Mouse (Mus musculus) layer of hippocampus, adult 2 months (tissue): ENCODE data around the gene Prr19. TPM values are rescaled to one million over a fixed set of nuclear protein-coding genes. Genes with fewer than 3 reads are reported as not detected.

Source experiments
- DNase-seq, 2 experiments: peaks; one replicate each; pipeline ENCODE4 v3.0.0; 2022; ENCODE audit warnings: low spot score in 2 of 2
- H3K27ac ChIP-seq: fragments of 200-600 bp; 2 replicates; pipeline ENCODE4 v1.8.1; 2022
- H3K4me3 ChIP-seq: fragments of 200-600 bp; 2 replicates; pipeline ENCODE4 v1.8.1; 2022; ENCODE audit warnings: mild to moderate bottlenecking
- CTCF ChIP-seq: fragments of 200-600 bp; conservative IDR thresholded peaks from 2 replicates; pipeline ENCODE4 v1.8.1; 2022; ENCODE audit warnings: antibody characterized with exemption, mild to moderate bottlenecking, moderate library complexity
- total RNA-seq, 2 experiments: library from RNA; stranded (reverse); gene quantifications; 2 replicates each; pipeline ENCODE4 v1.2.3; 2021

Gene Prr19
- total RNA-seq, 2 experiments from 2014 or later: not detected

- DNase-seq: no peak
- TF ChIP-seq CTCF: no peak
These were observed 12.5 kb upstream of the Prr19 start for GRCm38 (mm10) chr7:25288721-25289120.

GRCm38 (mm10) chr7:25289925-25290324 is 11.3 kb upstream of the Prr19 start:
- DNase-seq: no peak
- H3K27ac ChIP-seq: no peak overlapping the region
- H3K4me3 ChIP-seq: no peak overlapping the region
- TF ChIP-seq CTCF: peak; percentile 45

More at GRCm38 (mm10) chr7:25288721-25289120, 12.5 kb upstream of the Prr19 start:
- no peak overlapping the region for H3K4me3 ChIP-seq
- H3K27ac ChIP-seq: no peak overlapping the region

- no peak for TF ChIP-seq CTCF
- no peak for DNase-seq
- Histone ChIP-seq H3K27ac (no peak overlapping the region), H3K4me3 (no peak overlapping the region)
These were observed 10.7 kb upstream of the Prr19 start for GRCm38 (mm10) chr7:25290463-25290862.

- no peak overlapping the region for H3K27ac ChIP-seq
These were observed 10.3 kb upstream of the Prr19 start for GRCm38 (mm10) chr7:25290911-25291310.

GRCm38 (mm10) chr7:25292107-25292506 is 9.1 kb upstream of the Prr19 start:
- no peak overlapping the region for H3K27ac ChIP-seq

More at GRCm38 (mm10) chr7:25290911-25291310, 10.3 kb upstream of the Prr19 start:
- no peak overlapping the region for H3K4me3 ChIP-seq
- DNase-seq: no peak
- no peak for TF ChIP-seq CTCF

DNA sequence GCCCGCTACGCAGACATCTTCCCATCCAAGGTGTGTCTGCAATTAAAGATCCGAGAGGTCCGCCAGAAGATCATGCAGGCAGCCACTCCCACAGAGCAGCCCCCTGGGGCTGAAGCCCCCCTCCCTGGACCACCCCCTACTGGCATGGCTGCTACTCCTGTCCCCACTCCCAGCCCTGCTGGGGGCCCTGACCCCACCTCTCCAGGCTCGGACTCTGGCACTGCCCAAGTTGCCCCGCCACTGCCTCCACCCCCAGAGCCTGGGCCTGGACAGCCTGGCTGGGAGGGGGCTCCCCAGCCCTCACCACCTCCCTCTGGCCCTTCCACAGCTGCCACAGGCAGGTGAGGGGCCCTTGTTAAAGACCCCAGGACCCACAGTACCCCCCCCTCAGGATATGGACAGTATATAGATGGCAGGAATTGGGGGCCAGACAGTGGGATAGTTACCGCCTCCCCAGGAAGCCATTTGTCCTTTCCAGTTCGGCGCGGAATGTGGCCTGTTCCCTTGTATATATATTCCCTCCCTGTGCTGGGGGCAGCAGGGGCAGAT is 7.9 kb upstream of the Prr19 start:
- Histone ChIP-seq H3K27ac (no peak overlapping the region), H3K4me3 (no peak overlapping the region)
- no peak for DNase-seq
- no peak for TF ChIP-seq CTCF

More at GRCm38 (mm10) chr7:25292107-25292506, 9.1 kb upstream of the Prr19 start:
- no peak for DNase-seq
- no peak overlapping the region for H3K4me3 ChIP-seq
- no peak for TF ChIP-seq CTCF

GRCm38 (mm10) chr7:25294495-25294894 is 6.7 kb upstream of the Prr19 start:
- DNase-seq: no peak

DNA sequence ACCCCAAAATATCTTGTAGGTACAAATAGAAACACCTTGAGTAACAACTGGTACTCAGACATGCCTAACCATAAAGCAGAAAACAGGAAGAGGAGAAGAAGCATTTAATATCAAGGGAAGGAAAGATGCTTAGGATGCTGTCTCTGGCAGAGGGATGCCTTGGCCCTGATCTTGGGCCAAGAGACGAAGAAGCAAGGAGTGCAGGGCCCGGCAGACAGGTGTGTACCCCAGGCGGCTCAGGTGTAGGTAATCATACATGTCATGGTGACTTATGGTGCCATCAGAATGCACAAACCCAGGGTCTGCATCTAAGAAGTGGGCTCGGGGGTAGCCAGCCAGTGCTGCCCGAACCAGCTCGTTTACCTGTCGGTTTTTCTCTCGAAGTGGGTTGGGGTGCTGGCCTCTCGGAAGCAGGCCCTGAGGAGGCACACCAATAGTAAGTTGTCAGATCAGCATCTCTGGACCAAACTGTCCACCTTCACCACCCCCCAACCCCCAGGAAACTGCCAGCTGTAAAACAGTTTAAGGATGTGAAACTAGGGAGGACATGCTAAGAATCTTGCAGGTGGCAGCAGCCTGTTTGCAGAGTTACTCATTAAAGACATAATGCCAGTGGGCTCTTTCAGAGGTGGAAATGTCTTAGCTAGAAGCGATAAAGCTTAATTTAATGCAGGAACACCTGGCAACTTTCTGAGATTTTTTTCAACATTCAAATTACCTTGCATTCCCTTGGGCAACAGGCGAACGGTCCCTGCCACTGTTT is 6.1 kb upstream of the Prr19 start:
- no peak for TF ChIP-seq CTCF
- Histone ChIP-seq H3K27ac (no peak overlapping the region), H3K4me3 (no peak overlapping the region)
- DNase-seq: no peak

More at GRCm38 (mm10) chr7:25294495-25294894, 6.7 kb upstream of the Prr19 start:
- Histone ChIP-seq H3K4me3 (no peak overlapping the region), H3K27ac (no peak overlapping the region)
- TF ChIP-seq CTCF: no peak

DNA sequence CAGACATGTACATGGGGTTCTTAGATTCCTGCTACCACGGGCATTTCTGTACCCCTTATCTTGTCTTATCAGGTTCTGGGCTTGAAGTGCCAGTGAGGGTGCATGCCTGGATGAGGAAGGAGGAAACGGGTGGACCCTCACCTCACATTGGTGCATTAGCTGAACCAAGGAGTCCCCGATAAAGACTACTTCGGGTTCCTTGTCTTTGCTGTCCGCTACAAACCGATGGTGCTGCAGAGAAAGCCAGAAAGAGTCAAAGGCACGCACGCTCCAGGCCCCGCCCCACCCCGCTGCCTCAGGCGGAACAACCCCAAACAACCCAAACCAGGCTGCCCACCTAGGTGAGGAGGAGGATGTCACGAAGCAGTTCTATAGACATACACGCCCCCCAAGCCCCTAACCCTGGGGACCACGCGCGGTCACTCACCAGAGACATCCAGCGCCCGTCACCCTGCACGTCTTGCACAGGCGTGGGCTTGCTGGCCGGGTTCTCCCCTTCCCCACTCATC is 4.2 kb upstream of the Prr19 start:
- H3K27ac ChIP-seq: peak overlapping the region; percentile 72
- no peak for TF ChIP-seq CTCF
- no peak for DNase-seq
- H3K4me3 ChIP-seq: peak overlapping the region; percentile 83

DNA sequence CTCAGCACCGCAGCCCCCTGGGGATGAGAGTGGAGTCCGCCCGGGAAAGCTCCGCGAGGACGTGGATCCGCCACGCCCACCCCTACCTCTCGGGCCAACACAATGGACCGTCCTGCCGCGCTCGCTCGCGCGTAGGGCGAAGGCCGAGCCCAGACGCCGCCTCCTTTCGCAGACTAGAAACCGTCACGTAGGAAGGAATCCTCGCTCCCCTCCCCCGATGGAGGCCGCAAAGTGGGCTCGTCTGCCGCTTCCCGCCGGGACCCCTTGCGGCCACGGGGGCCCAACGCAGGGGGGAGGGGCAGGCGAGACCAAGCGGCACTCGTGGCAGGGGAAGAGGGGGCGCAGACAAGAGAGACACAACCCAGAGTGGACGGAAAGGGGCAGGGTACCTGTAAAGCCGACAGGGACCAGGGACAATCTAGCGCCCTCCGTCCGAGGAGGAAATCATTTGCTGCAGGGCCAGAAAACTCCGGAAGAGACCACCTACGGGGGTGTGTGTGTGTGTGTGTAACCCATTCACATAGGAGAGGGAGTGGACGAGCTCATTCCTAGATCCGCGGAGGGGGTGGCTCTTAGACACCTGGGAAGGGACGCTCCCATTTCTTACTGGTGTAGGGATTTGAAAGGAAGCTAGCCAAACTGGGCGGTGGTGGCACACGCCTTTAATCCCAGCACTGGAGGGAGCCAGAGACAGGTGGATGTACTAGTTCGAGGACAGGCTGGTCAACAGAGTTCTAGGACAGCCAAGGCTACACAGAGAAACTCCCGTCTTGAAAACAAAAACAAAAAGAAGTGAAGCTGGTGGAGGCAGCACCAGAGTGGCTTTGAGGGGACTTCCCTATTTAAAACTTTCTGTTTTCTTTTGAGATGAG is 3.5 kb upstream of the Prr19 start, which contains the start of gene Pafah1b3:
Pafah1b3 (minus strand) TSS at position 533 of the 872 bp plus-strand sequence.
- peak; percentile 72 to 84 for DNase-seq
- TF ChIP-seq CTCF: peak; percentile 57
- Histone ChIP-seq H3K27ac (peak within 1 kb of the TSS; percentile 72), H3K4me3 (peak within 1 kb of the TSS; percentile 83)

DNA sequence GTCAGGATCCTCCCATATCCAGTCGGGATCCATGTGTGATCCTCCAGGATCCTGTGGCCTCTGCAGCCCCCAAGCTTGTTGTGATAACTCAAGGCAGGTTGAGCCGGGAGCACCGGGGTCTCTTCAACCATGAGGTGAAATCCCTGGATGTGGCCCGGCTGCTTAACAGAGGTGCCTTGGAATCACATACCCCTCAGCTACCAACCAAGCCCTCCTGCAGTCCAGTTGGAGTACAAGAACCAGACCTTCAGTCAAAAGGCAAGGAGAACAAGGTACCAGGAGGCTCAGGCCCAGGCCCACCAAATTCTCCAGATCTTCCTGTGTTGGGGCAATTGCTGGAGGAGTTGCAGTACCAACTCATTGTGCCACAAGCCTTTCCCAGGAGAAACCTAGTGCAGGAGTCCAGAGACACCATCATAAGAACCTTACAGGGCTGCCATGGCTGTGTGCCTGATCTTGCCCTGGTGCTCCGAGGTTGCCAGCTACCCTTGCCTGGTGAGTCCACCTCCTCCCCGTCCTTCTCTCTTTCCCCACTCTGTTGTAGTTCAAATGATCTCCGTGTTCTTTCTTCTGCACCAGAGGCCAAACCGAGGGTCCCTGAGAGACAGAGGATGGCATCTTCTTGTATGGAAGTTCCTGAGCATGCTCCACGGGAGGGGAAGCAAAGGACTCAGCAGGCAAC is 1.9 kb downstream of the Prr19 start:
- Histone ChIP-seq H3K4me3 (no peak overlapping the region), H3K27ac (no peak overlapping the region)
- DNase-seq: no peak
- TF ChIP-seq CTCF: no peak

DNA sequence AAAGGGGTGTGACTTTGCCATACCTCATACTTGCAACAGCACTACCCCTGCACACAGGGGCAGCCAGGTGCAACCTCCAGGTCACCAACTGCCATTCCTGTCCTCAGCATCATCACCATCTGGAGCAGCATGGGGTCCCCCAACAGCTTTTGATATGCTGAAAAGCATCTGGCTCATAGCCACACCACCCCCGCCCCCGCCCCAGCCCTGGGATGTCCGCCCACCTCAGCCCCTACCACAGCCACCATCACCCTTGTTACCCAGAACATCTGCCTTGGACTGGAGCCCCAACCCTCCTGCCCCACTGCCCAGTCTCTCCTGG is 2.4 kb downstream of the Prr19 start:
- DNase-seq: no peak
- Histone ChIP-seq H3K4me3 (no peak overlapping the region), H3K27ac (no peak overlapping the region)
- no peak for TF ChIP-seq CTCF
